Mouse (Mus musculus): Measurements from ENCODE around the gene Zfp786. TPM values are rescaled to one million over a fixed set of nuclear protein-coding genes. Genes with fewer than 3 reads are reported as not detected.
"Not testable (repeated sequence)": the region's sequence is repeated elsewhere in the genome, so short reads cannot be mapped to it uniquely, and the experiment has no call there.

Gene Zfp786
- 2.0 and 2.4 TPM in 2 replicates for polyA plus RNA-seq (2015; fragmentation: Nextera tagmentation; extraction: Ambion mirVana)

DNA sequence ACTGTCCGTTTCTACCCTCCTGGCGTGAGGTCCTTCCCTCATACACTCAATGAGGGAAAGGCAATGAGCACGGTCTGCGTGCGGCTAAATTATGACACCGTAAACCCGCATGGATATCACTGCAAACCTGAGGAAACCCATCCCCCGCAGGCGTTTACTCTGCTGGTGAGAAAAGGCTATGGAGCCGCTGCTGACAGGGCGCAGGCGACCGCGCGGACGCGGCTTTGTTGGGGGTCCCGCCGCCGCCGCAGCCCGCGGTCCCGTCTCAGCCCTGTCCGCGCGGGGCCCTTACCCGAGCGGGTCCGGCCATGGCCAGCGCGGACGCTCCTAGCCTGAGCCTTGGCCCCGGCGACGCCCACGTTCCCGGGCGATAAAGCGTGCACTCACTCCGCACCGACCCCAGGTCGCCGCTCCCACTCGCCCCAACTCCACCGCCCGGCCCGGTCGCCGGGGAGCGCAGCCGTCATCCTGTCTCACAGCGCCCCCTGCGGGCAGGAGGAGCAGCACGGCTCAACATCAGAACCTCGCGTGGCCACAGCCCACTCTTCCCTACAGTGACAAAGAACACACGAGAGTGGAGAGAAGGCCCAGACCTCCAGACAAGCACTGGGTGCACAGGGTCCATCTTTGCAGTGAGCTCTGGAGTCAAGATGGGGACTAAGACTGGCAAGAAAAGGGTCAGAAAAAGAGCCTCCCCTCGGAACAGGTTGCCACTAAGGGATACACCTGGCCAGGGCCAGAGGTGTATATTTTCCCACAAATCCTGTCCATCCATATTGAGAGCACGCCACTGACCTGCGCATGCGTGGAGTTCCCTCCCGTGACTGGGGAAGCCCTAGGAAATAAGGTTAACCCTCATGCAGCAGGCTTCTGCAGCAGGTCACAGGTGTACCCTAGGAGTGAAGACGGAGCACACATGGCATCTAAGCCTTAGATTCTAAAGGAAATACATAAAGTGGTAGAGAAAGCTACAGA is at the start of gene Zfp786:
Gene Zfp786, minus strand, starts transcription at position 764 of the 975 bp plus-strand sequence.
- peak; percentile 94 for ATAC-seq
- Histone ChIP-seq H3K9ac (ENCODE audit: low read depth, low read length) (peak within 1 kb of the TSS; percentile 86), H3K36me3 (ENCODE audit: control insufficient read depth, insufficient read depth, low read length) (no peaks in the 10 kb centered on the region), H3K4me2 (ENCODE audit: low read depth, low read length) (peak within 1 kb of the TSS; percentile 59), H3K4me1 (ENCODE audit: control insufficient read depth, insufficient read depth, low read length) (no peaks in the 10 kb centered on the region), H3K27me3 (replicated peaks; ENCODE audit: control insufficient read depth, insufficient read depth, low read length) (no peaks in the 10 kb centered on the region), H3K4me3 (ENCODE audit: low read length) (peak within 1 kb of the TSS; percentile 80), H3K27ac (ENCODE audit: low read length) (peak within 1 kb of the TSS; percentile 69), H3K9me3 (ENCODE audit: control insufficient read depth, low read length) (no peaks in the 10 kb centered on the region)
- WGBS, result 2% methylated on average over 64 of the region's 64 CpGs

DNA sequence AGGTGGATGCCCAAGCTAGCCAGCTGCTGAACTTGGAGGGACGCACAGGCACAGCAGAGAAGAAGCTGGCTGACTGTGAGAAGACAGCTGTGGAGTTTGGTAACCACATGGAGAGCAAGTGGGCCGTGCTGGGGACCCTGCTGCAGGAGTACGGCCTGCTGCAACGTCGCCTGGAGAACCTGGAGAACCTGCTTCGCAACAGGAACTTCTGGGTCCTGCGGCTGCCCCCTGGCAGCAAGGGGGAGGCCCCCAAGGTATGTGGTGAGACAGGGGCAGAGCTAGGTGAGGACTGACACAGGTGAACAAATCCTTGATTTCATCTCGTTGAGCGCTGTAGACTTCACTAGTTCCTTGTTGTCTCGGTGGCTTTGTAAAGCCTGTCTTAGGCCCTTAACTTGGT is 49.5 kb upstream of the Zfp786 start:
- WGBS, result 94% methylated on average over 10 of the region's 10 CpGs
- Histone ChIP-seq H3K36me3 (ENCODE audit: control insufficient read depth, insufficient read depth, low read length) (peaks cover 9% of the 10 kb centered on the region; the same call in 1 of the 2 replicates), H3K27ac (ENCODE audit: low read length) (no peak overlapping the region), H3K9ac (ENCODE audit: low read depth, low read length) (no peak overlapping the region), H3K4me1 (ENCODE audit: control insufficient read depth, insufficient read depth, low read length) (peaks cover 12% of the 10 kb centered on the region), H3K4me3 (ENCODE audit: low read length) (no peak overlapping the region), H3K4me2 (ENCODE audit: low read depth, low read length) (no peak overlapping the region), H3K9me3 (ENCODE audit: control insufficient read depth, low read length) (no peaks in the 10 kb centered on the region), H3K27me3 (replicated peaks; ENCODE audit: control insufficient read depth, insufficient read depth, low read length) (no peaks in the 10 kb centered on the region)
- no peak for ATAC-seq

DNA sequence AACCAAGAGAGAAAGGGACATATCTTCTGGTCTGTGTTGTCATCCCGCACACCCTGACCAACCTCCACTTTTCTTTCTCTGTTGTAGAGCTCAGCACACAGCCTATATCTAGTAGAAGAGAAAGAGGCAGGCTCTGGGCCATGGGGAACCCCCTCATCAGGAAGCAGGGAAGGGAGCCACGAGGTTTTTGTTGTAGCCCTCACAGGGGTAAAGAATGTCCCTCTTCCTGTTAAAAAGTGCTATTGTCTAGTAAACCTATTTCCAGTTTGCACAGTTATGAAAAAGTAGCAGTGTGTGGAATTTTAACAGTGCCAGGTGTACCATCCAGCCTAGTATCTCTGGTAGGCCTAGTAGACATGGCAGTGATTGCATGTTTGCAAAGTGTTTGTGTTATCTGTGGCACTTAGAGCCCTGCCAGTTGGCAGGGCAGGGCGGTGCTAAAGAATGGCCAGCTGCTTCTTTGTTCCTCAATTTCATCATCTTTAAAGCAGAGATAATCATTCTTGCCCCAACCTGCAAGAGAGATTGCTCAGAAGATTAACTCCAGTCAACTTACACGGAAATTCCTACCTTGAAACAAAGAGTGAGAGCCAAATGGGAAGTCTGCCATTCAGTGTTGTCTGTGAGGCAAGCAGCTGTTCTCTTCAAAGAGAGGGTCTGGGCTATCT is 48.5 kb upstream of the Zfp786 start:
- H3K36me3 ChIP-seq (ENCODE audit: control insufficient read depth, insufficient read depth, low read length), result peaks cover 9% of the 10 kb centered on the region; the same call in 1 of the 2 replicates
- H3K4me1 ChIP-seq (ENCODE audit: control insufficient read depth, insufficient read depth, low read length), result peaks cover 12% of the 10 kb centered on the region
- no peaks in the 10 kb centered on the region for H3K27me3 ChIP-seq (replicated peaks; ENCODE audit: control insufficient read depth, insufficient read depth, low read length)
- no peak for ATAC-seq
- H3K4me3 ChIP-seq (ENCODE audit: low read length), result peak overlapping the region; percentile 96
- WGBS, result 50% methylated on average over 4 of the region's 4 CpGs
- H3K9ac ChIP-seq (ENCODE audit: low read depth, low read length), result peak overlapping the region; percentile 94
- peak overlapping the region; percentile 88 for H3K4me2 ChIP-seq (ENCODE audit: low read depth, low read length)
- no peak overlapping the region for H3K27ac ChIP-seq (ENCODE audit: low read length)
- no peaks in the 10 kb centered on the region for H3K9me3 ChIP-seq (ENCODE audit: control insufficient read depth, low read length)

DNA sequence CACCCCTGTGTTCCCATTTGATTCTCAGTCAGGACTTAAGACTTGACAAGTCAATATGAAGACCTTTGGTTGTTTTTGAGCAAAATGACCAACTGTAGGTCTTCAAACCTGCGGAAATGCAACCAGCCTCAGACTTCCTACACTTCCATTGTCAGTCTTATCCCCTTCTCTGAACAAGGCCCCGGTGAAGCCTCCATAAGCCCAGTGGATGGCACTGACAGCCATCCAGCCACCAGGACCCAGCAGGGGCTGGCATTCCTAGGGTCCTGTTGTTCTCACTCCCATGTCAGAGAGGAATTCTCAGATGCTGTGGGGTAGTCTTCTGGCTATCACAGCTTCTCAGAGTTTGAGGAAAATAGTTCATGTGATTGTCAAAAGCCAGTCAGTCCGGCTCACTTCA is 47.9 kb upstream of the Zfp786 start:
- peak overlapping the region; percentile 88 for H3K4me2 ChIP-seq (ENCODE audit: low read depth, low read length)
- no peaks in the 10 kb centered on the region for H3K9me3 ChIP-seq (ENCODE audit: control insufficient read depth, low read length)
- H3K27ac ChIP-seq (ENCODE audit: low read length), result no peak overlapping the region
- ATAC-seq, result no peak
- WGBS, result 37% methylated on average over 3 of the region's 3 CpGs
- peak overlapping the region; percentile 96 for H3K4me3 ChIP-seq (ENCODE audit: low read length)
- H3K9ac ChIP-seq (ENCODE audit: low read depth, low read length), result peak overlapping the region; percentile 94
- peaks cover 9% of the 10 kb centered on the region; the same call in 1 of the 2 replicates for H3K36me3 ChIP-seq (ENCODE audit: control insufficient read depth, insufficient read depth, low read length)
- H3K4me1 ChIP-seq (ENCODE audit: control insufficient read depth, insufficient read depth, low read length), result peaks cover 12% of the 10 kb centered on the region
- no peaks in the 10 kb centered on the region for H3K27me3 ChIP-seq (replicated peaks; ENCODE audit: control insufficient read depth, insufficient read depth, low read length)

DNA sequence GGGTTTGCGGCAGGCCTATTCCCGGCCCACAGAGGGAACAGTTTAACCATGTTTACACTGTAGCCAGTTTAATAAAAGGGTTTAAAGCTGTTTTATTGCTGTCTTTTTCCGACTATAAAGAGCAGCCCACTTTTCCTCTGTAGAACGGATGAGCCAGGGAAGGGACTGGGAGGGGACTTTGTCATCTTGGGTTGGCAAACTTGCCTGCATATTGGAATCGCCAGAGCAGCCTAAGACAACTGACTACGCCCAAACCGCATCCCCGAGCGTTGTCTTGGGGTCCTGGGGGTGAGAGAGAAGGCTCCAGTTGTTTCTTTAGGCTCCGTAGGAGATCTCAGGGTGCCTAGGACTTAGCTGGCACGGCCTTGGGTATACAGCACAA is 47.5 kb upstream of the Zfp786 start:
- peak overlapping the region; percentile 94 for H3K9ac ChIP-seq (ENCODE audit: low read depth, low read length)
- H3K9me3 ChIP-seq (ENCODE audit: control insufficient read depth, low read length), result no peaks in the 10 kb centered on the region
- H3K4me3 ChIP-seq (ENCODE audit: low read length), result peak overlapping the region; percentile 96
- H3K4me1 ChIP-seq (ENCODE audit: control insufficient read depth, insufficient read depth, low read length), result peaks cover 12% of the 10 kb centered on the region
- H3K27me3 ChIP-seq (replicated peaks; ENCODE audit: control insufficient read depth, insufficient read depth, low read length), result no peaks in the 10 kb centered on the region
- peak overlapping the region; percentile 88 for H3K4me2 ChIP-seq (ENCODE audit: low read depth, low read length)
- WGBS, result under 1% methylated on average over 11 of the region's 11 CpGs
- peak; percentile 17 for ATAC-seq
- H3K27ac ChIP-seq (ENCODE audit: low read length), result peak overlapping the region; percentile 99
- peaks cover 9% of the 10 kb centered on the region; the same call in 1 of the 2 replicates for H3K36me3 ChIP-seq (ENCODE audit: control insufficient read depth, insufficient read depth, low read length)

DNA sequence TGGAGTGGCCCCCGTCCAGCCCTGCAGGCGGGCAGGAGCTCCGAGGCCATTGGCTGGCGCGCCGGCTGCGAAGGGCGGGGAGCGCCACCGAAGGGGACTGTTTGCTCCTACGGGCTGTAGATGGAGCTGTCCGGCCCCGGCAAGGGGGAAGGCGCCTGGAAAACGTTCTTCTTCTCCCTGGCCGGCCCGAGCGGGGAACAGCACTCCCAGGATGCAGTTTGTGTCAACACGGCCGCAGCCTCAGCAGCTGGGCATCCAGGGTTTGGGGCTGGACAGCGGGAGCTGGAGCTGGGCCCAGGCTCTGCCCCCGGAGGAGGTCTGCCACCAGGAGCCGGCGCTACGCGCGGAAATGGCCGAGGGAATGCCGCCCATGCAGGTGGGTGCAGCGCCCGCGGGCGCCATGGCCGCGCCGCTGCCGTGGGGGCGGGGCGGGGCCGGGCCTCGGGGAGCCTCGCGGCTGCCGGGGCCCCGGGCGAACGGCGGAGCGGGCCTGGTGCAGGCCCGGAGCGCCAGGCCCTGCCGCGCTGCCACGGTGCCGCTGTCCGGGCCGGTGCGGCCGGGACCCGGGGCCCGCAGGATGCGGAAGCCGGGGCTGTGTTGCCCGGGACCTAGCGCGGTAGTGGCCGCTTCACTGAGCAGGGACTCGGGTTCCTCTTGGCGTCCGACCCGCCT is 46.9 kb upstream of the Zfp786 start:
- peak overlapping the region; percentile 99 for H3K27ac ChIP-seq (ENCODE audit: low read length)
- H3K4me1 ChIP-seq (ENCODE audit: control insufficient read depth, insufficient read depth, low read length), result peaks cover 12% of the 10 kb centered on the region
- peak; percentile 98 for ATAC-seq
- no peaks in the 10 kb centered on the region for H3K9me3 ChIP-seq (ENCODE audit: control insufficient read depth, low read length)
- H3K9ac ChIP-seq (ENCODE audit: low read depth, low read length), result peak overlapping the region; percentile 94
- peak overlapping the region; percentile 88 for H3K4me2 ChIP-seq (ENCODE audit: low read depth, low read length)
- peak overlapping the region; percentile 96 for H3K4me3 ChIP-seq (ENCODE audit: low read length)
- under 1% methylated on average over 46 of the region's 71 CpGs for WGBS
- peaks cover 9% of the 10 kb centered on the region; the same call in 1 of the 2 replicates for H3K36me3 ChIP-seq (ENCODE audit: control insufficient read depth, insufficient read depth, low read length)
- H3K27me3 ChIP-seq (replicated peaks; ENCODE audit: control insufficient read depth, insufficient read depth, low read length), result no peaks in the 10 kb centered on the region

DNA sequence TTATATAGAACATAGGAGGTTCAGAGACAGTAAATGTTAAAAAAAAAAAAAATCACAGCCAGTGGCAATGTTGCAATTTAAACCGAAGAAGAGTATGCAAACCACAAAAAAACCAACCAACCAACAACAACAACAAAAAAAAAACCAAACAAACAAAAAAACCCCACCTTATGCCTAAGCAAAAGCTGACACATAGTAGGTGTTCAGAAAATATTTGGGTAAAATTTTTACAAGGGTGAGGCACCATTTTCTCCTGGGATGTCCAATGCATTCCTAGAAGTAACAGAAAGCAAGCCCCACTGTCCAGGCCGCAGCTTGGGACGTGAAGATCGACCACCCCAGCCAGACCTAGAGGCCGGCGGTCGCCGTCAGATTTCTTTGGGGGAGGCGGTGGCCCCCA is 46.4 kb upstream of the Zfp786 start, which contains the start of gene Zfp282:
Gene Zfp282, plus strand, starts transcription at position 147 of the 400 bp plus-strand sequence.
- H3K27ac ChIP-seq (ENCODE audit: low read length), result peak within 1 kb of the TSS; percentile 99
- peak within 1 kb of the TSS; percentile 96 for H3K4me3 ChIP-seq (ENCODE audit: low read length)
- H3K4me1 ChIP-seq (ENCODE audit: control insufficient read depth, insufficient read depth, low read length), result peaks cover 12% of the 10 kb centered on the region
- no peaks in the 10 kb centered on the region for H3K27me3 ChIP-seq (replicated peaks; ENCODE audit: control insufficient read depth, insufficient read depth, low read length)
- peaks cover 9% of the 10 kb centered on the region; the same call in 1 of the 2 replicates for H3K36me3 ChIP-seq (ENCODE audit: control insufficient read depth, insufficient read depth, low read length)
- no peak for ATAC-seq
- H3K9ac ChIP-seq (ENCODE audit: low read depth, low read length), result peak within 1 kb of the TSS; percentile 94
- WGBS, result 5% methylated on average over 9 of the region's 9 CpGs
- H3K4me2 ChIP-seq (ENCODE audit: low read depth, low read length), result peak within 1 kb of the TSS; percentile 88
- H3K9me3 ChIP-seq (ENCODE audit: control insufficient read depth, low read length), result no peaks in the 10 kb centered on the region

DNA sequence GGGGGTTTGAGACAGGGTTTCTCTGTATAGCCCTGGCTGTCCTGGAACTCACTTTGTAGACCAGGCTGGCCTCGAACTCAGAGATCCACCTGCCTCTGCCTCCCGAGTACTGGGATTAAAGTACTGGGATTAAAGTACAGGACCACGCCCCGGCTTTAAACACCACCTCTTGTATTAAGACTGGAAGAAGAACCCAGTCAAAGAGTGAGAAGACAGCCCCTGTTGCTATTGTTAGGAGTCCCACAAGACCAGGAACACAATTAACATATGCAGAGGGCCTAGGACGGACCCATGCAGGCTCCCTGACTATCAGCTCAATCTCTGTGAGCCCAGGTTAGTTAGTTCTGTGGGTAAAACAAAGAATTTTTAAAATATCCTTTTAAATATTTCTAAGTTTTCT is 41.6 kb upstream of the Zfp786 start:
- ATAC-seq, result no peak
- no peak overlapping the region for H3K27ac ChIP-seq (ENCODE audit: low read length)
- H3K4me3 ChIP-seq (ENCODE audit: low read length), result no peak overlapping the region
- H3K27me3 ChIP-seq (replicated peaks; ENCODE audit: control insufficient read depth, insufficient read depth, low read length), result no peaks in the 10 kb centered on the region
- no peaks in the 10 kb centered on the region for H3K9me3 ChIP-seq (ENCODE audit: control insufficient read depth, low read length)
- WGBS, result 92% methylated on average over 5 of the region's 5 CpGs
- H3K4me1 ChIP-seq (ENCODE audit: control insufficient read depth, insufficient read depth, low read length), result no peaks in the 10 kb centered on the region
- H3K4me2 ChIP-seq (ENCODE audit: low read depth, low read length), result no peak overlapping the region
- no peaks in the 10 kb centered on the region for H3K36me3 ChIP-seq (ENCODE audit: control insufficient read depth, insufficient read depth, low read length)
- H3K9ac ChIP-seq (ENCODE audit: low read depth, low read length), result no peak overlapping the region

DNA sequence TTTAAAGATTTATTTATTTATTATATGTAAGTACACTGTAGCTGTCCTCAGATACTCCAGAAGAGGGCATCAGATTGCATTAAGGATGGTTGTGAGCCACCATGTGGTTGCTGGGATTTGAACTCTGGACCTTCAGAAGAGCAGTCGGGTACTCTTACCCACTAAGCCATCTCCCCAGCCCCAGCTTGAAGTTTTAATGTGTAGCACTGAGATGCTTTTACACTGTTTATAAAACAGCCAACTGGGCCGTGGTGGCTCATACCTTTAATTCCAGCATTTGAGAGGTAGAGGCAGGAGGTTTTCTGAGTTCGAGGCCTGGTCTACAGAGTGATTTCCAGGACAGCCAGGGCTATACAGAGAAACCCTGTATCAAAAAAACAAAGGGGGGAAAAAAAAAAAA is 27.1 kb upstream of the Zfp786 start:
- not testable (repeated sequence) for ATAC-seq; H3K4me1 ChIP-seq (ENCODE audit: control insufficient read depth, insufficient read depth, low read length); H3K9me3 ChIP-seq (ENCODE audit: control insufficient read depth, low read length); H3K4me2 ChIP-seq (ENCODE audit: low read depth, low read length); H3K9ac ChIP-seq (ENCODE audit: low read depth, low read length); H3K36me3 ChIP-seq (ENCODE audit: control insufficient read depth, insufficient read depth, low read length); H3K27ac ChIP-seq (ENCODE audit: low read length); H3K27me3 ChIP-seq (replicated peaks; ENCODE audit: control insufficient read depth, insufficient read depth, low read length); H3K4me3 ChIP-seq (ENCODE audit: low read length)
- 87% methylated on average over 3 of the region's 3 CpGs for WGBS
